Mouse (Mus musculus) erythroblast, embryonic 14.5 days (primary cell): Measurements from ENCODE around the gene Foxn3.

Experiments
- GATA1 ChIP-seq: IDR thresholded peaks from 2 replicates; pipeline ENCODE4 v1.6.1; 2012; ENCODE audit warnings: low read length, inconsistent platforms, mixed read lengths
- TAL1 ChIP-seq: IDR thresholded peaks from 3 replicates; pipeline ENCODE4 v1.6.1; 2012; ENCODE audit warnings: low read length, inconsistent platforms, mixed read lengths

- no peak for TF ChIP-seq TAL1
- no peak for TF ChIP-seq GATA1
Measured at GRCm38 (mm10) chr12:99285656-99286055, 277.7 kb downstream of the Foxn3 start.
